In genomic region chr3:51559594-51560450, GRCm38 (mm10) we compare ENCODE assay signal across 8 mouse cellular contexts. TPM values are rescaled to one million over a fixed set of nuclear protein-coding genes. Genes with fewer than 3 reads are reported as not detected.
DNase-seq lines count a peak whose midpoint lies in the region; ATAC-seq and TF ChIP-seq lines count a peak whose summit lies in the region.

No protein-coding gene starts in this region.

- H3K79me2 ChIP-seq in heart, adult 2 months (replicated peaks; ENCODE audit: control insufficient read depth, insufficient read depth, low read length) = 0 out of 2 replicates have a peak, but pooled peaks cover 1% of the 10 kb centered on the region

- H3K36me3 ChIP-seq in embryonic facial prominence, embryonic 12.5 days = no peaks in the 10 kb centered on the region
- no peaks in the 10 kb centered on the region for H3K36me3 ChIP-seq in heart, adult 2 months (ENCODE audit: control insufficient read depth, insufficient read depth, low read length)

- H3K4me3 ChIP-seq in embryonic facial prominence, embryonic 12.5 days = peak overlapping the region; percentile 87
- peak overlapping the region; percentile 95 for H3K4me3 ChIP-seq in heart, adult 2 months

- peak; percentile 50 for TF ChIP-seq CTCF in heart, adult 2 months (IDR thresholded peaks at IDR 0.05)

- peak; percentile 68 for ATAC-seq in embryonic facial prominence, embryonic 12.5 days (ENCODE audit: insufficient number of reproducible peaks, insufficient read depth, low FRiP score, low TSS enrichment)
- ATAC-seq in monocyte, adult 5-6 weeks (replicated peaks; ENCODE audit: insufficient number of reproducible peaks, low FRiP score, low TSS enrichment, poor library complexity, severe bottlenecking) = peak; percentile 38; the same call in 1 of the 2 replicates

- peak overlapping the region; percentile 84 for H3K9ac ChIP-seq in embryonic facial prominence, embryonic 12.5 days
- H3K9ac ChIP-seq in heart, adult 2 months (ENCODE audit: low read depth, low read length) = peak overlapping the region; percentile 94

- no peaks in the 10 kb centered on the region for H3K9me3 ChIP-seq in embryonic facial prominence, embryonic 12.5 days

- 0 out of 2 replicates have a peak, but pooled peaks have one; percentile 56 for TF ChIP-seq EP300 in heart, adult 2 months (IDR thresholded peaks at IDR 0.05; ENCODE audit: insufficient read depth, low read depth, low read length)

- TF ChIP-seq POLR2A in heart, adult 2 months (IDR thresholded peaks at IDR 0.05; ENCODE audit: insufficient read depth, low read depth, low read length) = peak; percentile 89

- WGBS in embryonic facial prominence, embryonic 12.5 days = under 1% methylated on average over 67 of the region's 80 CpGs
- WGBS in heart, adult 2 months = under 1% methylated on average over 76 of the region's 80 CpGs

- peak overlapping the region; percentile 96 for H3K4me2 ChIP-seq in embryonic facial prominence, embryonic 12.5 days (replicated peaks)

- peak overlapping the region; percentile 88 for H3K27ac ChIP-seq in embryonic facial prominence, embryonic 12.5 days
- H3K27ac ChIP-seq in heart, adult 2 months = peak overlapping the region; percentile 94

- H3K4me1 ChIP-seq in embryonic facial prominence, embryonic 12.5 days = peaks cover 29% of the 10 kb centered on the region
- peaks cover 3% of the 10 kb centered on the region; the same call in 1 of the 2 replicates for H3K4me1 ChIP-seq in heart, adult 2 months (ENCODE audit: control insufficient read depth, insufficient read depth, low read length)

- H3K27me3 ChIP-seq in embryonic facial prominence, embryonic 12.5 days = no peaks in the 10 kb centered on the region
- no peaks in the 10 kb centered on the region for H3K27me3 ChIP-seq in heart, adult 2 months (ENCODE audit: control insufficient read depth, insufficient read depth, low read length)

- intact Hi-C loops in heart, adult 2 months (cut with DNase I) = loop anchor here (5.0 to 10.0 kb wide), 7 partner anchors 78 to 1905 kb away; partner anchors contain the start of genes Cog6, Nhlrc3, Proser1 and Rab33b

- DNase-seq in 3T3-L1 (ENCODE audit: low read depth, low spot score) = peak; percentile 90
- peak; percentile 85 to 90 for DNase-seq in adrenal gland, postnatal 36 days
- peak; percentile 88 to 91 for DNase-seq in heart, adult 2 months
- DNase-seq in kidney, adult 8-10 months = peak; percentile 79
- peak; percentile 86 for DNase-seq in liver
- peak; percentile 76 to 85 for DNase-seq in spleen, postnatal 4 days (ENCODE audit: low spot score in 2 of 2)

RNA-seq across cellular contexts. Expression of gene Setd7, which starts 0.9 kb away (rescaled TPM):
- total RNA-seq in adrenal gland, postnatal 36 days (2021) = 10 to 100 TPM; 50.6 to 52.8 TPM
- polyA plus RNA-seq in embryonic facial prominence, embryonic 12.5 days (2016; fragmentation: Nextera tagmentation; extraction: Ambion mirVana) = 4.6 and 4.8 TPM in 2 replicates
- 10 to 100 TPM; 51.0 to 68.2 TPM for total RNA-seq in heart, adult 2 months (2021)
- 21.6 and 36.6 TPM in 2 replicates for polyA plus RNA-seq in heart, adult 2 months (2012; rRNA removed)
- total RNA-seq in monocyte, adult 5-6 weeks (2017) = 17.5 to 30.9 TPM (median 24.9 TPM) in 3 replicates

Comparison
In these comparisons a context has a peak if more than half of its experiments do, and no peak if none do; other contexts are left out.
1. Peak in every context shown above with its lines: DNase-seq, ATAC-seq, H3K4me3 ChIP-seq and H3K27ac ChIP-seq.